Mouse (Mus musculus): Measurements from ENCODE around the gene Arid3a. TPM values are rescaled to one million over a fixed set of nuclear protein-coding genes. Genes with fewer than 3 reads are reported as not detected.
A peak's percentile ranks its signal among the peaks of the same experiment; 100 is the strongest.

Gene Arid3a
- total RNA-seq, 2 experiments from 2014 or later = 12.6 to 15.9 TPM

DNA sequence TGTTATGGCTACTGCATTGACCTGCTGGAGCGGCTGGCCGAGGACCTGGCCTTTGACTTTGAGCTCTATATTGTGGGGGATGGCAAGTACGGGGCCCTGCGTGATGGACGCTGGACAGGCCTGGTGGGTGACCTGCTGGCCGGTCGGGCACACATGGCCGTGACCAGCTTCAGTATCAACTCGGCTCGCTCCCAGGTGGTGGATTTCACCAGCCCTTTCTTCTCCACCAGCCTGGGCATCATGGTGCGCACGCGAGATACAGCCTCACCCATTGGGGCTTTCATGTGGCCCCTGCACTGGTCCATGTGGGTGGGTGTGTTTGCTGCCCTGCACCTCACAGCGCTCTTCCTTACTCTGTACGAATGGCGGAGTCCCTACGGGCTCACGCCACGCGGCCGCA lies 47.2 kb downstream of the Arid3a start:
- no peak for DNase-seq (ENCODE audit: low spot score in 2 of 2)

DNA sequence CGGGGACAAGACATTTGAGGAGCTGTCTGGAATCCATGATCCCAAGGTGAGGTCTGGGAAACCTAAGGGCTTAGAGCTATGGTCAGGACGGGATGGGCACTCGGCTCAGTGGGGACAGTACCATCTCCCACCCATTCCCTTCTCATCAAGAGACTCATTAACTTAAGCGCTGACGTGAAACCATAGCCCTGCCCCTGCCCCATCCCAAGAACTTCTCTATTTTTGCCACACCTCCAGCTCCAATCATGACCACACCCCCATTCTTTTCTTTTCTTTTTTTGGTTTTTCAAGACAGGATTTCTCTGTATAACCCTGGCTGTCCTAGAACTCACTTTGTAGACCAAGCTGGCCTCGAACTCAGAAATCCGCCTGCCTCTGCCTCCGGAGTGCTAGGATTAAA lies 47.8 kb downstream of the Arid3a start:
- DNase-seq (ENCODE audit: low spot score in 2 of 2) = no peak

DNA sequence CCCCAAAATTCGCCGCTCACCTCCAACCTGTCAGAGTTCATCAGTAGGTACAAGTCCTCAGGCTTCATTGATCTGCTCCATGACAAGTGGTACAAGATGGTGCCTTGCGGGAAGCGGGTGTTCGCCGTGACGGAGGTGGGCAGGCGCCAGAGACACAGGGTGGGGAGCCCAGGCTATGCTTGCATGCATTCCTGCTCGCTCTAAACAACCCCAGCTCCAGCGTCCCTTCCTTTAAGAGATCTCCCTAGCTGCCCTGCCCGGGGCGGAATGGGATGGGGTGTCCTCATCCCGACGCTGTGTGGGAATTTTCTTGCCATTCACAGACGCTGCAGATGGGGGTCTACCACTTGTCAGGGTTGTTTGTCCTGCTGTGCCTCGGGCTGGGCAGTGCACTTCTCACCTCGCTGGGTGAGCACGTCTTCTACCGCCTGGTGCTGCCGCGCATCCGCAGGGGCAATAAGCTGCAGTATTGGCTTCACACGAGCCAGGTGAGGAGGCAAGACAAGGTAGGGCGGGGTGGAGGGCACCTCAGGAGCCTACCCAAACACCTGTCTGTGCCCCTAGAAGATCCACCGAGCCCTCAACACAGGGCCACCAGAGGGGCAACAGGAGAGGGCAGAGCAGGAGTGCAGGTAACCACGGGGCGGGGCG lies 49.4 kb downstream of the Arid3a start:
- DNase-seq (ENCODE audit: low spot score in 2 of 2) = no peak

DNA sequence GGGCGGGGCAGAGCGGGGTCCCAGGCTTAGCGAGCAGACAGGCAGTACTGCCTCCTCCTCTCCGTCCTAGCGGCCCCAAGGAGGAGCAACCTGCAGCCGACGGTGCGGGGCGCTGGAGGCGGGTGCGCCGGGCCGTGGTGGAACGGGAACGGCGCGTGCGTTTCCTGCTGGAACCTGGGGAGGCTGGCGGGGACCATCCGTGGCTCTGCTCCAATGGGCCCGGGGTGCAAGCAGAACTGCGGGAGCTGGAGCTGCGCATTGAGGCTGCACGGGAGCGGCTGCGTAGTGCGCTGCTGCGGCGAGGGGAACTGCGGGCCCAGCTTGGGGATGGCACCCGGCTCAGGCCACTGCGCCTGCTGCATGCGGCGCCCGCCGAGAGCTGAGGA lies 49.9 kb downstream of the Arid3a start:
- DNase-seq (ENCODE audit: low spot score in 2 of 2) = no peak

DNA sequence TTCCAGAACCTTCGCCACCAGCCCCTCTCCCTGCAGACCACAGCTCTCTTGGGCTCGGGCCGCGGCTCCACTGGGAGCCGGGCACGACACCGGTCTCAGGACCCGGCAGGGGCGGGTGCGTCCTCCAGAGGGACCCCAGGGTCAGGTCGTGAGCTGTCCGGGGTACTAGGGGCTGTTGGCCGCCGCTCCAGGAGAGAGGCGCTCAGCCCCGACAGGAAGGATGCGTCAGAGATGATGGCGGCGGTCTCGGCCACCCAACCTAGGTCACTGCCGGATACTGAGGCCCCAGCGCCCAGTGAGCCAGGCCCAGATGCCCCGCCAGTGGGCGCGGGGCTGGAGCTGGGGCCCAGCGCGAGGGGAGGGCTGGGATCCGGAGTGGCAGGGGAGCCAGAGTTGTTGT lies 50.5 kb downstream of the Arid3a start:
- DNase-seq (ENCODE audit: low spot score in 2 of 2) = no peak

DNA sequence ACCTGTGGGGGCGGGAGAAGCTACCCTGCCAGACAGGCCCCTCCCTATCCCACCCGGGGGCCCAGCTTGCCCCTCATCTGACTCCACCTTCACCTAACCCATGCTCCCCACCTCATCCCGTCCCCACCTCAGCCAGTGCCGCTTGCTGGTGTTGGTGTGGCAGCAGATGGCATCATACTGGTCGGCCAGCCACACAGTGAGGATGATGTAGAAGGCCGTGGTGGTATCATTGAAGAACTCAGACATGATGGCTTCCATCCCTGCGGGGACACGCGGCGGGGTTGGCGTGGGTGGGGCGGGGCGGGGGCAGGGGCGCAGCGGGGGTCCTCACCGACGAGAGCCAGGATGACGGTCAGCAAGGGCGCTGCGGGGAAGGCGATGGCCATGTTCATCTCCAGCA lies 51.2 kb downstream of the Arid3a start:
- DNase-seq (ENCODE audit: low spot score in 2 of 2) = no peak

DNA sequence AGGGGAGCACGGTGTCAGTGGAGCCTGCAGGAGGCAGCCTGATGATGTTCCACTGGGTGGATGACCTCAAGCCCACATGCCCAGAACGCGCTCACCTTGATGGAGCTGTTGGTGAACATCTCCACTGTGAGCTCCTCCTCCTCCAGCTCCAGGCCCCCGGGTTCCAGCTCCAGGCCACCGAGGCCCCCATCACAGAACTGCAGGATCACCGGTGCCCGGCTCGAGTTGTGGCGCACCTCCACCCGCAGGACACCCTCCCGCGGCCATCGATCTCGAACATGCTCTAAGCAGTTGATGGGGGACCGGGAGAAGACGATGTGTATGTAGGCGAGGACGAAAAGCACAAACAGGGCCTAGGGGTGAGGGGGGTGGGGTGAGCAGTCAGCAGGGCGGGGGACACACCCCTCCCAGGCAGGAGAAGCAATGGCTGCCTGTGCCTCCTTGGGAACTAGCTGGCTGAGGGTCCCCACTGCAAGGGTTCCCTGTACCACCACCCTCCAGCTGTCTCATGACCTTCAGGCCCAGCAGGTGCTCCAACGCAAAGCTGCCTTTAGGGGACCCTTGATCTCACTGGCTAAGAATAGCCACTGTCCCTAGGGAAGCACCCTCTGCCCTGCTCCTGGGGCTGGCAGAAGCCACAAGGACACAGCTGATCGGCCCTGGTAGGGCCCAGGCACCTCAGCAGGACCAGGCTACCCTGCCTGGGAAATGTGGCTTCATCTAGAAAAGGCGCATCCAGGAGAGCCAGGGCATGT lies 52.7 kb downstream of the Arid3a start:
- no peak for DNase-seq (ENCODE audit: low spot score in 2 of 2)

DNA sequence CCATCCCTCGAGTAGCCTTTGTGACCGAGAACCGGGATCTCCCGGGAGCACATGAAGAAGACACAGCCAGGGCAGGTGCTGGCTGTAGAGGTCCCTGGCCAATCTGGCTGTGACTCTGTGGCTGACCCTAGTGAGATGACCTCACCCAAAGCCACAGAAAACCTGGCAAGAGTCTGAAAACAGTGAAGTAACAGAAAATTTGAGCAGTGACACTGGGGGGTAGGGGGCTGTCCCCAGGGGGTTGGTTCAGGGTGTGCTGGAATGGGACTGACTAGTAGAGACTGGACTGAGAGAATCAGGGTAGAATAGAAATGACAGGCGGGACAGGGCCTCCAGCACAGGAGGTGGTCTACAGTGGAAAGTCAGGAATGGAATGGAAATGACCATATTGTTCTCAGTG lies 56.4 kb downstream of the Arid3a start:
- no peak for DNase-seq (ENCODE audit: low spot score in 2 of 2)

DNA sequence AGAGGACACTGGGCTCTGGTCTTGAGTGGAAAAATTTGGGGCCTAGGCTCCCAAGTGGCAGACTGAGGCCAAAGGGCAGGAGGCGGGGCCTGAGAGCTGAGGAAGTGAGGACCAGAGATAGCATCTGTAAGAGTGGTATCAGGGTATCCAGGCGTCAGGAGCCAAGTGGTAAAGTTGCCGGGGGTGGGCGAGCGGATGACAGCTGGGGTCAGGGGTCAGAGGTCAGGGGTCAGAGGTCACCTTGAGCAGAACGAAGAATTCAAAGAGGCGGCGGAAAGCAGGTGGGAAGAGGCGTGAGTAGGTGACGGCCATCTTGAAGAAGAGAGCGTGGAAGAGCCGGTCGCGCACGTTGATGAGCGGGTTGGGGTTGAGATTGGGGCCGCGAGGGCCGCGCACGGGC lies 56.8 kb downstream of the Arid3a start:
- DNase-seq (ENCODE audit: low spot score in 2 of 2) = peak; percentile 35 to 41

DNA sequence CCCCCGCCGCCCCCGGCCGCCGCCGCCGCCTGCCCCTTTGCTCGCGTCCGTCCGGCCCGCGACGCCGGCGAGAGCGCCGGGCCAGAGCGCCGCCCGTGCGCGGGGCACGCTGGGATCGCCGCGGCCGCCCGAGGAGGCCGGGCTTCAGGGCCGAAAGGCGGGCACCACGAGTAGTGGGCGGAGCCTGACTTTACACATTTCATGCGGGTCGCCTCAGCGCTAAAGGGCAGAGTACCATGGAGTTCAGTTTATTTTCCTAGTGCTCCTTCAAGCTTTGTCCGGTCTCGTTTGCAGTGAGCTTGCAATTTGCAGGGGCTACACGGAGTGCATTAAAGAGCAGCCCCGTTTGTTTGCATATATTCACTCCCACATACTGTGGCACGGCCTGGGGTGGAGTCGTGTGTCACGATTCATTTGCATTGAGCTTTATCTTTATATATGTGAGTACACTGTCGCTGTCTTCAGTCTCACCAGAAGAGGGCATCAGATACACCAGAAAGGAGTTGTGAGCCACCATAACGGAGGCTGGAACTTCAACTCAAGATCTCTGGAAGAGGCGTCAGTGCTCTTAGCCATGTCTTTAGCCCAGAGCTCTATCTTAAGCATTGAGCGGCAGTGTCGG lies 57.5 kb downstream of the Arid3a start, which contains the start of gene Tmem259:
Gene Tmem259 (minus strand): TSS at position 136 of the 622 bp plus-strand sequence.
- DNase-seq (ENCODE audit: low spot score in 2 of 2) = peak; percentile 70 to 71

DNA sequence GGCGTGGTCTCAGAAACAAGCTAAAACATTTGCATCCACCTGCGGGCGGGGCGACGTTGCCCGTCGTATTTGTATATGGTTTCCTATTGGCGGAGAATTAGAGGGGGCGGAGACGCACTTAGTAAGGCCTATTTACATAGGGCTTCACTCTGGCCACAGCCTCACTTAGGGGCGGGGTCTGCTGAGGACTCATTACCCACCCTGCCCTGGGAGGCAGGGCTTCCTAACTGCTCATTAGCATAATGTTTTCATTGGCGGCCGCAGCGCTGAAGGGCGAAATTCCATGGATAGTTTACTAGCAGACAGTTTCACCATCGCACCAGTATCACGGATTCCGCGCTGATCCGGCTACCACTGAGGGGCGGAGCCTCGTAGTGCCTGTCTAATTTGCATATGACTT lies 58.0 kb downstream of the Arid3a start:
- peak; percentile 68 to 85 for DNase-seq (ENCODE audit: low spot score in 2 of 2)

DNA sequence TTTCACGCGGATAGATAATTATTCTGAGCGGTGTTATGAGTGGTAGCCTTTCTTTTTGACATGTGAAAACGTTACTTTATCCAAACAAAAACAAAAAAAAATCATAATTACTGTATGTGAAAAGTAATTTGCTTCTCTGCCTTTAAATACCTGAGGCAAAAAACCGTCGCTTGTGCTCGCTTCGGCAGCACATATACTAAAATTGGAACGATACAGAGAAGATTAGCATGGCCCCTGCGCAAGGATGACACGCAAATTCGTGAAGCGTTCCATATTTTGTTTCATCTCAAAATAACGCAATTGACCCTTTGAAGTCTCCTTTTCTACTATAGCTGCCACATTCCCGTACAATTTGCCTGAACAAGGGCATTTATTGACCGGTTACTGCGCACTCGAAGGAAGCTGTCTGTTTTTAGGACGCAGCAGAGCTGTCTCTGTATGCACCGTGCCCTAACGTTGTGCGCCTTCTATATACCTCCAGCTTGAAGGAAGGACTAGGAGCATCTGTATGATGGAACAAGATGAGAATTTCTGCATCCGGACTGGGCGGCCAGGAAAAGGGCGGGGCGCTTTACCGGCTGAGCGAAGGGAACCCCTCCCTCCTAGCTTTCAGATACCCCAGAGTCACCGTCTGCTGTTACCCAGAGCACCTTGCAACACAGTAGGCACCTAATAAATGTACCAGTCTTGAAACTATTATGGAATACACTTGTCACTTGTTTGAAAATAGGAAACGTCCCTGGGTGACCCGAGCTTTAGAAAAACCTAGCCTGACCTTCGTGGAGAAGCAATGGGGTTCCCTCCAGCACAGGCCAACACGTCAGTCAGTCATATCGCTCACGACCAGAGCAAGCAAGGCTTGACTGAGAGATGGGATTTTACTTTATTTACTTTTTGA lies 58.7 kb downstream of the Arid3a start:
- DNase-seq (ENCODE audit: low spot score in 2 of 2) = no peak

DNA sequence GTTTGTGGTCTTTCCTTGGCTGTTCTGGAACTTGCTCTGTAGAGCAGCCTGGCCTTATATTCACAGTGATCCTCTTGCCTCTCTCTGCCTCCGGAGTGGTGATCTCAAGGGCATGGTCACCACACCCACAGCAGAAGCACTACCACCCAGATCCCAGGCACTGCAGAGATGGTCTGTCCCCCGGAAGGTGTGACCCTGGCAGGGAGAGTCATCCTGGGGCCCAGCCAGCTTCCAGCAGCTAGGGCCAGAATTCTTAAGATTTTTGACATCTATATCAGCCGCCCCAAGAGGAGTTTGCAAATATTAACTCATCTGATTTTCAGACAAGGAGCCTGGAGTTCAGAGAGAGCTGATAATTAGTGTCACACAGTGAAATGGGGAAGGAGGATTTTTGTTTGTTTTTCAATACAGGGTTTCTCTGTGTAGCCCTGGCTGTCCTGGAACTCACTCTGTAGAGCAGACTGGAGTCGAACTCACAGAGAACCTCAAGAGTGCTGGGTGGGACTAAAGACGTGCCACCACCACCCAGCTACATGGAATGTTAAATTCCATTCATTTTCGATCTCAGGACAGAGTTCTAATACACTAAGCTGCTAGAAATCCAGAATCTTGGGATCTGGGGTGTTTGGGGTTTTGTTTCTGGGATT lies 59.5 kb downstream of the Arid3a start:
- DNase-seq (ENCODE audit: low spot score in 2 of 2) = no peak

DNA sequence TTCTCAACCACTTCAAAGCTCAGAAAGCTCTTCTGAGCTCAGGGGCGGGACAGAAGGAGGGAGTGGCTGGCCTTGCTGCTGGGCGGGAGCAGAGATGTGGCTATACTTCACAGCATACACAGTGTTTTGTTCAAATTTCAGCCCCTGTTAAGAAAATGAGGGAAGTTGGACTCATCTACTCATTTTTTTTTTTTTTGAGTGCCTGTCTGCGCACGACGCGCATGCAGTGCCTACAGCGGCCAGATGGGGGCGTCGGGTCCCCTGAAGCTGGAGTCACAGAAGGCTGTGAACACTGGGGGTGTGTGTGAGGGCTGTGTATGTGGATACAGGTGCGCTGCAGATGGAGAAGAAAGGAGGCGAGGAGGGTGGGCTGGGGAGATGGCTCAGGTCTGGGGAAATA lies 60.1 kb downstream of the Arid3a start:
- peak; percentile 65 to 75 for DNase-seq (ENCODE audit: low spot score in 2 of 2)

DNA sequence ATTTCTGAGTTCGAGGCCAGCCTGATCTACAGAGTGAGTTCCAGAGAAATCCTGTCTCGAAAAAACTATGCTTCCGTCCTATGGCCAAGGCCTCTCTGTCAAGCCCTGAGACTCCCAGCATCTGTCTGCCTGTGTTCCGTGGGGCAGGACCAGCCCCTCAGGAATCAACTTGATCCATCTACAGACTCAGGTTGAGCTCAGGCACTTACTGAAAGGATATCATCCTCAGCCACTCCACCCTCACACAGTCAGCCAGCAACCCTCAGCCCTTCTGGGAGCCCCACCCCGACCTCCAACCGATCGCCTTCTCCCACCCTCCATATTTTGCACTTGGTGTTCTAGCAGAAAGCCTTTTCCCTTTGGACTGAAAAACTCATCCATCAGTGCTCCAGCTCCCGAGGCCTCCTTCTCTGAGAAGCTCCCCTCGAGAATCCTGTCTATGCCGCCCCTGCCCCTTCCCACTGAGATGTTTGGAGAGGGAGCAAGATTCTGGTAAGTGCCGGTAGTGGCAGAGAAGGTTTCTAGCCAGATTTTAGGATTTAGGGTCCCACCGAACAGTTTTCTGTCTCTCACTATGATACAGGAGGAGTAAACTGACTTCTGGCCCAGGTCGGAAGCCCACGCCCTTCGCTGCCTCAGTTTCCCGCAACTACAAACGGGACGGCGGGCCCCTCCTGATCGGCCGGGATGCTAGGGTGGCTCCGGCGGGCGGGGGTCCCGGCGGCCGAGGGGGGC lies 61.1 kb downstream of the Arid3a start:
- DNase-seq (ENCODE audit: low spot score in 2 of 2) = no peak

DNA sequence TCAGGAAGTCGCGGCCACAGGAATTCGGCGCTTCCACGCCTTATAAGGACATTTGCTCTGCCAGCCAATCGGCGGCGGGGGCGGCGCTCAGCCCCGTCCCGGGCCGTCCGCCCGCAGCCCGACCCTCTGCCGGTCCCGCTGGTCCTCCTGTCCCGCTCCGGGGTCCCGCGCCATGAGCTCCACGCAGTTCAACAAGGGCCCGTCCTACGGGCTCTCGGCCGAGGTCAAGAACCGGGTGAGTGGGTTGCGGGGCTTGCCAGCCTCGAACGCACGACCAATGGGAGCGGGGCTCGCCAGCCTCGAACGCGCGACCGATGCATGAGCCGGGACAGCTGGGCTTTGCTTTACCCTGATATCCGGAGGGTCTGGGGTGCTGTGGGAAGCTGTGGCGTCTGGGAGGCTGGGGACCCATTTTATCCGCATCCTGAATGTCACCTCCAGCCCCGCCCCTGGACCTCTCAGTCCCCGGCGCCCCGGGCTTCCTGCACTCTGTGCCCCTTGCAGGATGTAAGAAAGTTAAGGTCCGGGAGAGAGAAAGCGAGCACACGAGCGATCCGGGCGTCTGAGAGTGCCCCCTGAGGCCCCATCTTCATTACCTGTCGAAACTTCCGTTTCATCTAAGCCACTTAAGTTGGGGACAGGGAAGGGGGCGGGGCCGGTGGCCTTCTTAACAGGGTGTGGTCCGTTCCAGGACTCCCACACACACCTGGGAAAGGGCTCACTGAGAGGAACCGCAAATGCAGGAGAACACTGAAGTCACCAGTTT lies 61.8 kb downstream of the Arid3a start, which contains the start of gene Cnn2:
Gene Cnn2 (plus strand): TSS at position 79 of the 766 bp plus-strand sequence.
- DNase-seq (ENCODE audit: low spot score in 2 of 2) = no peak

DNA sequence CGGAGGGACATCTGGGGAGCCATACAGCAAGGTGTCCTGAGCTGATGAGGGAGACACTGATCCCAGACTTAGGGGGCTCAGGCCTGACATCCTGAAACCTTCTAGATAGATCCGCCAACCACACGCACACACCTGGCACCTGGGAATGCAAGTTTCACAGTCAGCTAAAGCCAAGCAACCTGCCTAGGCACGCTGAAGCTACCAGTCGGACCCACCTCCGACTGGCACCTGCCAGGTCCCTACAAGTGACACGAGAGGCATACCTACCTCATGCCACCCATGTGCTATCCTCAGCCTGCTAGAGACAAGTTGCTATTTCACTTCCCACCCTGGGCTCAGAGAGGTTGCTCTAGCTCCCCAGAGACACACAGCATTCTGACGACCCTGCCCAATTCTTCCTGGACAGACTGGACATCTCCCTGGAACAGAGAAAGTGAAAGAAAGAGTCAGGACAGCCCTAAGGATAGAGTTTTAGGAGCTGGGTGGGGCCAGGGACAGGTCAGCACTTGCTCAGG lies 62.5 kb downstream of the Arid3a start:
- DNase-seq (ENCODE audit: low spot score in 2 of 2) = no peak

DNA sequence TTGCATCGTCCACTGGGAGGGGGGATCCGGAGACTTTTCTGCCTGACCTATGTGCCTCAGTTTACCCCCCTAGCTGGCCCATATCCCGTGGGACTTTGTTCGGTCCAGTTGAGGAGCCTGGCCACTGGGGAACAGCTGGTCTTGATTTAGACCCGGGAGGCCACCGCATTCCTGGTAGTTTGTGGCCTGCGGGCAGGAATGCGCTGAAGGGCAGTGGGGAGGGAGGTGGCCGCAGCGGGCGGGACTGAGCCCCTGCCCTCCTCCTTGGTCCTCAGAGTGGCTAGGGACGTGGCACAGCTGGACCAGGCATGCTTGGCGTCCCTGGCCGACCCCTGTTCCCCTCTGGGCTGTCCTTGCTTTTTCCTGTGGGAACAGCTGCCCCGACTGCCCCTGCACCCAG lies 63.0 kb downstream of the Arid3a start:
- DNase-seq (ENCODE audit: low spot score in 2 of 2) = no peak

DNA sequence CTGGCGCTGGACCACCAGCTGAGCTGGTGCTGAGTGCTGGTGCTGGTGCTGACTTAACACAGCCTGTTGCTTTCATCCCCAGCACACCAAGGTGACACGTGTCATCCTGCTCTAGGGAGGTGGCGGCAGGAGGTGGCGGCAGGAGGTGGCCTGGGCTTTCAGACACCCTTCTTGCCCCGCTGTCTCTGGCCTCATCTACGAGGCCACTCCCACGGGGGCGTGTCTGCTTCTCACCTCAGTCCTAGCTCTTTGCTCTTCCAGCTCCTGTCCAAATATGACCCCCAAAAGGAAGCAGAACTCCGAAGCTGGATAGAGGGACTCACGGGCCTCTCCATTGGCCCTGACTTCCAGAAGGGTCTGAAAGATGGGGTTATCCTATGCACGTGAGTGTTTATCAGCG lies 64.3 kb downstream of the Arid3a start:
- no peak for DNase-seq (ENCODE audit: low spot score in 2 of 2)
